Mouse (Mus musculus): ENCODE results near the gene Akap10.
"Not testable (repeated sequence)": the region's sequence is repeated elsewhere in the genome, so short reads cannot be mapped to it uniquely, and the experiment has no call there.

The Akap10 gene

GRCm38 (mm10) chr11:61930098-61930517, at the start of gene Akap10:
TSS of gene Akap10 (minus strand) at chr11:61930252.
- DNase-seq (ENCODE audit: low read depth, low spot score): peak; percentile 90

- DNase-seq (ENCODE audit: low read depth, low spot score): no peak
These were observed 45.7 kb upstream of the Akap10 start for GRCm38 (mm10) chr11:61975783-61976182.

GRCm38 (mm10) chr11:61974106-61974707, 44.2 kb upstream of the Akap10 start:
- no peak for DNase-seq (ENCODE audit: low read depth, low spot score)

- DNase-seq (ENCODE audit: low read depth, low spot score): peak; percentile 54
These were observed 41.6 kb upstream of the Akap10 start for GRCm38 (mm10) chr11:61971441-61972221.

- DNase-seq (ENCODE audit: low read depth, low spot score): no peak
These were observed 40.8 kb upstream of the Akap10 start for GRCm38 (mm10) chr11:61970901-61971300.

- DNase-seq (ENCODE audit: low read depth, low spot score): no peak
These were observed 38.8 kb upstream of the Akap10 start for GRCm38 (mm10) chr11:61968875-61969274.

- no peak for DNase-seq (ENCODE audit: low read depth, low spot score)
These were observed 37.0 kb upstream of the Akap10 start for GRCm38 (mm10) chr11:61967034-61967433.

- no peak for DNase-seq (ENCODE audit: low read depth, low spot score)
These were observed 34.6 kb upstream of the Akap10 start for GRCm38 (mm10) chr11:61964611-61965010.

- DNase-seq (ENCODE audit: low read depth, low spot score): no peak
These were observed 33.1 kb upstream of the Akap10 start for GRCm38 (mm10) chr11:61963193-61963592.

- no peak for DNase-seq (ENCODE audit: low read depth, low spot score)
These were observed 32.6 kb upstream of the Akap10 start for GRCm38 (mm10) chr11:61962684-61963083.

GRCm38 (mm10) chr11:61960096-61960495, 30.0 kb upstream of the Akap10 start:
- DNase-seq (ENCODE audit: low read depth, low spot score): no peak

GRCm38 (mm10) chr11:61958706-61959105, 28.7 kb upstream of the Akap10 start:
- not testable (repeated sequence) for DNase-seq (ENCODE audit: low read depth, low spot score)

GRCm38 (mm10) chr11:61957296-61957813, 27.3 kb upstream of the Akap10 start:
- no peak for DNase-seq (ENCODE audit: low read depth, low spot score)

- peak; percentile 91 for DNase-seq (ENCODE audit: low read depth, low spot score)
These were observed 26.7 kb upstream of the Akap10 start, which contains the start of gene Specc1 for GRCm38 (mm10) chr11:61956572-61957295. TSS of gene Specc1 (plus strand) at chr11:61956763.

- DNase-seq (ENCODE audit: low read depth, low spot score): no peak
These were observed 25.9 kb upstream of the Akap10 start for GRCm38 (mm10) chr11:61955951-61956350.

- no peak for DNase-seq (ENCODE audit: low read depth, low spot score)
These were observed 25.1 kb upstream of the Akap10 start for GRCm38 (mm10) chr11:61955136-61955535.

GRCm38 (mm10) chr11:61950632-61951031, 20.6 kb upstream of the Akap10 start:
- peak; percentile 83 for DNase-seq (ENCODE audit: low read depth, low spot score)

GRCm38 (mm10) chr11:61949315-61949714, 19.3 kb upstream of the Akap10 start:
- DNase-seq (ENCODE audit: low read depth, low spot score): peak; percentile 70

- no peak for DNase-seq (ENCODE audit: low read depth, low spot score)
These were observed 16.6 kb upstream of the Akap10 start for GRCm38 (mm10) chr11:61946608-61947007.

GRCm38 (mm10) chr11:61944417-61944816, 14.4 kb upstream of the Akap10 start:
- no peak for DNase-seq (ENCODE audit: low read depth, low spot score)

GRCm38 (mm10) chr11:61942903-61943302, 12.9 kb upstream of the Akap10 start:
- DNase-seq (ENCODE audit: low read depth, low spot score): no peak

GRCm38 (mm10) chr11:61937761-61938160, 7.7 kb upstream of the Akap10 start:
- DNase-seq (ENCODE audit: low read depth, low spot score): no peak
